Mouse (Mus musculus): Measurements from ENCODE around the gene Smarca2.
"Not testable (repeated sequence)": the region's sequence is repeated elsewhere in the genome, so short reads cannot be mapped to it uniquely, and the experiment has no call there.

Smarca2 gene

GRCm38 (mm10) chr19:26697107-26697506, 92.3 kb downstream of the Smarca2 start:
- no peak for DNase-seq (ENCODE audit: low spot score in 2 of 2)

DNA sequence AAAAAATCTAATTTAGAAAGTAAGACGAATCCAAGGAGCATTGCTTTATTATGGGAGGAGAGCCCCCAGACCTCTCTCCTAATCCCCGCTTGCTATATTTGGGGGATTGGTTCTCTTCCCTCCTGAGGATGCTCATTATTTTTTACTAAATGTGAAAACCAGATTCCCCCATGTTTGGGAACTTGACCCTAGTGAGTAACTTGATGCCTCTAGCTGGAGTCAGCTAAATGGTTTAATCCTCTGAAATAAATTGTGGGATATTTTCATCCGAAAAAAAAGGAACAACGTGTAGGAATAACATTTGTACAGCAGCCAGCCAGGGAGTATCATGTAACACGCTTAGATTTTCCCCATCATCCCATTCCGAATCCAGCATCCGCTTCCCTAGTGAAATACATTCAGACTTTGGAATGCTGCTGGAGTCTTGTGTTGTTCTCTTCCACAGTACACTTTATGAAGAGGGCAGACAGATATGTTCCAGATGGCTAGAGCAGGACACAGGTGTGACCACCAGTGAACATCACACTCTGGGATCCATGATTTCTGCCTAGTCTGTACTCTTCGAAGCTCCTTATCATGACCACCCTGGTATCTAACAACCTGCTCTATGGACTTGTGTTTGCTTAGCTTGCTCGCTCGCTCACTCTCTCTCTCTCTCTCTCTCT, 99.8 kb downstream of the Smarca2 start:
- no peak for DNase-seq (ENCODE audit: low spot score in 2 of 2)

DNA sequence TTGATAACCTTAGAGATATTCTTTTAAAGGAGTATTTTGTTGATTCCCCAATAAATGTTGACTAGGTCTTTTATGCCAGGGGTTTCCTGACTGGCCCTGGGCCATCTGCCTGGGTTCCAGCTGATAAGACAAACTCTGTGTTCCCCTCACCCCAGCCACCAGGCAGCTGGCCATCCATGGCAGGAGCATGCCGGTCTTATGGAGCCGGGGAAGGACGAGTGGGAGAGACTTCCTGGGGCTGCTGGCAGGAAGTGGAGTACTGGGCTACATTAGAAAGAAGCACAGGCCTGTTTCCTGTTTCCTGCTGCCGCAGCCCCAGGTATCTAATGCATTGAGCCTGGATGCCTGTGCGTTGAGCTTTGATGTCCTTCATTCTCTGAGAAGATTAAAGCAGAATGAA, 102.1 kb downstream of the Smarca2 start:
- DNase-seq (ENCODE audit: low spot score in 2 of 2) = no peak

- DNase-seq (ENCODE audit: low spot score in 2 of 2) = no peak
Observed at GRCm38 (mm10) chr19:26709095-26709494, 104.2 kb downstream of the Smarca2 start.

DNA sequence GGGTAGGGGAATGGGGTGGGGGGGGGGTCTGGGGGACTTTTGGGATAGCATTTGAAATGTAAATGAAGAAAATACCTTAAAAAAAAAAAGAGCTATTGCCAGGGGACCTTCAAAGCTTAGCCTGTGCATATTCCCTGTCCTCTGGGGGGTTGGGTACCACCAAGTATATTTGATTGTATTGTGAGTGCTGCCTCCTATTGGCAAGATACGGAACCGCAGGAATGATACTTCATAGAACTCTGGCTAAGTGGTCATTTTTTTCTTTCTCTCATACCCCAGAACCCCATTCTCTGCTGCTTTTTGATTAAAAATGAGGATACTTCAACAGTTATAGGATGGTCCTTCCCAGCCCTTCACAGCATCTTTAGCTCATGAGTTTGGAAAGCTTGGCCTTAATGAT, 106.4 kb downstream of the Smarca2 start:
- DNase-seq (ENCODE audit: low spot score in 2 of 2) = peak in 1 of 2 experiments; percentile 14

GRCm38 (mm10) chr19:26716217-26716616, 111.4 kb downstream of the Smarca2 start:
- no peak for DNase-seq (ENCODE audit: low spot score in 2 of 2)

GRCm38 (mm10) chr19:26718221-26718620, 113.4 kb downstream of the Smarca2 start:
- DNase-seq (ENCODE audit: low spot score in 2 of 2) = peak; percentile 3 to 14

DNA sequence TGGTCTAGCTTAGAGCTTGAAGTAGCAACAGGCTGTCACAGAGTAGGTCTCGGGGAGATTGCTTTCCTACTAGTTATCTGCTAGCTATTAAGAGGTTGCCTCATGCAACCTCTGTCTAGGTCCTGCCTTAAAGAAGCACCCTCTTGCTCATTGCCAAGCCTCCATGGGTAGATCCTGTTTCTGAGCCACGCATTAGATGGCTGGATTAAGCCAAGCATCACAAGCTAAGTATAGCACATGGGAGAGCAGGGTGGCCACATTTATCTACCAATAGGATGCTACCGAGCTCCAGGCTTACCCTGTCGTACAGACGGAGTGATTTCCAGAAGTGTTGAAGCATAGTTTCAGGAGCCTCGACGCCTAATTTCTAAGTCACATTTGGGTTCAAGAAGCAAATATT, 114.3 kb downstream of the Smarca2 start:
- DNase-seq (ENCODE audit: low spot score in 2 of 2) = no peak

DNA sequence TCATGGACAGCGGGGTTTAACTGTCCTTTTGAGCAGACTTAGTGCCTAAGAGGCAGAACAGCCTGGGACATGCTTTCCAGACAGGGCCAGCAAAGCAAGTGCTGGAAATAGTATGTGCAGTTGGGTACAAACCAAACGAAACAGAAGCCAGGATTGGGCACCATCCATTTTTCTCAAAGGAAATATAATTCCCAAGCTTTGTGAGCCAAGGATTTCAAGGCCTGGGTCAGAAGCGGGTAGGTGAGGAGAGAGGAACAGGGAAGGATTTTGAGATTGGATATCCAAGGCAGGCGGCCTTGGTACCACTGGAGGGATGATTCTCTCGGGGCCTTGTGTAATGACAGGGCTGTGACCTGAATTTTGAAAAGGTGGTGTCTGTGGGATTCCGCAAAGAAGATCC, 116.9 kb downstream of the Smarca2 start:
- DNase-seq (ENCODE audit: low spot score in 2 of 2) = no peak

GRCm38 (mm10) chr19:26723899-26724298, 119.0 kb downstream of the Smarca2 start:
- DNase-seq (ENCODE audit: low spot score in 2 of 2) = no peak

DNA sequence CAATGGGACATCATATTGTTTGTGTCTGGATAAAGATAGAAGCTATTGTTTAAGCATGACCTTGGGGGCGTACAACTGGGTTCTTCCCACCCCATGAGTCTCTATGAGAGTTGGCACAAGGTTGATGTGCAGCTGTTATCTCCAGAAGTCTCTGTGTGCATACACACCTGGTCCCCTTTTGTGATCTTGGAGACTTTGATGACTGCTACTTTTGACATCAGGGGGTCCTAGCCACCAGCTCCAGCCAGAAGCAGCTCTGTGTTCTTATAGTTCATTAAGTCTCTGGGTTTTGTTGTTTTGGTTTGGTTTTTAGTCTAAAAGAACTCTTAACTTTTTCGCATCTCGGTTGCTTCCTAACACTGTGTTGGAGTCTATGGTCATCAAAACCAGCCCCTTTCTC, 119.8 kb downstream of the Smarca2 start:
- DNase-seq (ENCODE audit: low spot score in 2 of 2) = no peak

DNA sequence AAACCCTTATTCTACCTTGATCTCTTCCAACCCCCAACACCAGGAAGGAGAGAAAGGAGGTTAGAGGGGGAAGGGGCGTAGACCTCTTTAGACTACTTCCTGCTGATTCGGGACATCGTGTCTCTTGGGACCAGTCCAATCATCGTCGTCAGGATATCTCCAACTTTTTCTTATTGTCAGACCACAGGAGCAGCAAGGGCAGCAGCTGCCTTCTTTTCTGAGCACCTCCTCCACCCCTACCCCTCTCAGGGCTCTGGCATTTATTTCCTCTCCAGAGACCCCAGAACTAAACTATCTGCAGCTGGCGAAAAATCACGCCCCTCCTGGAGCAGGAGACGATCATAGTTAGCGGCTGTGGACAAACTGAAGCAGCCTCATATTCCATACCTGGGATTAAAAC, 122.9 kb downstream of the Smarca2 start:
- DNase-seq (ENCODE audit: low spot score in 2 of 2) = no peak

DNA sequence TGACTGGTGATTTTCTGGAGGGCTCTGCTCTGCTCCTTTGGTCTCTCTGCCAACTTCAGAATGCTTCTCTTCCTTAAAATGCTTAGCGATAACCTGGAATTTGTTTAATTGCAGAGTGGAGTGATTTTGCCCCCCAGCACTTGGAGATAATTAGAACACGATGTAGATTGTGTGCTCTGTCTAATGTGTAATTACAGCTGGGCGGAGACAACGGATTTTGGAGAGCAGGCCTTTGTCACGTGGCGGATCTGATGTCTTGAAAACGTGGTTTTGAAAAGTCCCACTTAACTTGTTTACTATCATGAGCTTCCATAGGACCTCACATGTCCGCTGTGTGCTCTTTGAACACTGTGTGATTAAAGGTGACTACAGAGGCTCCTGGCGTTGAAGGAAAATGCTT, 125.6 kb downstream of the Smarca2 start:
- DNase-seq (ENCODE audit: low spot score in 2 of 2) = no peak

DNA sequence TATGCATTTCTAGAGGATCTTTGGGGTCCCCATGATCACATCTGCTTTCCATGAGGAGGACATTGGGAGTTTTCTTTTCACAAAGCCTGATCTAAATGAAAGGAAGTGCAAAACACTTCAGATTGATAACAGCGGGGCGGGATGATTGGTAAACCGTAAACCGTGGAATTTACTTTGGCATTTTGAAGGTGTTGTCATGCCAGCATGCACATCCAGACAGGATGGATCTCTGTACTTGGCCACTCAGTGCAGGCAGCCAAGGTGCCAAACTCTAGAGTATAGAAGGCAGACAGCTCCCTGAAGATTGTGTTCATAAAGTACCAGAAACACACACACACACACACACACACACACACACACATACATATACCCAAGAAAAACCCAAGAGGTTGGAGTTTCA, 126.3 kb downstream of the Smarca2 start:
- DNase-seq (ENCODE audit: low spot score in 2 of 2) = no peak

DNA sequence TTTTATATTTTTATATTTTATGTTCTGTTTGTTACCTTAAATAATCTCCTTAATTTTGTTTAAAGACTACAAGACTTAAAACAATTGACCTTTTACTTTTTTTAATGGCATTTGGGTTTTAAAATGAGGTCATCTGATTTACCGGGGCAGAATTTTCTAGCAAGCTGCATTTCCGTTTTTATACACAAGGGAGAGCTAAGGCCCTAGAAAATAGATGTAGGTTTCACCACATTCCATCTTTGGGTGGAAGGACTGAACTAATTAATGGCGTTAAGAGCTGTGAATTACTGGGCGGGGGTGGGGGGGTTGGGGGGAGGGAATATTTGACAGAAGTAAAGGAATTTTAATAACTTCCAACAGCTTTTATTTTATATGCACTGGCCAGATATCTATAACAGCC, 127.0 kb downstream of the Smarca2 start:
- DNase-seq (ENCODE audit: low spot score in 2 of 2) = no peak

DNA sequence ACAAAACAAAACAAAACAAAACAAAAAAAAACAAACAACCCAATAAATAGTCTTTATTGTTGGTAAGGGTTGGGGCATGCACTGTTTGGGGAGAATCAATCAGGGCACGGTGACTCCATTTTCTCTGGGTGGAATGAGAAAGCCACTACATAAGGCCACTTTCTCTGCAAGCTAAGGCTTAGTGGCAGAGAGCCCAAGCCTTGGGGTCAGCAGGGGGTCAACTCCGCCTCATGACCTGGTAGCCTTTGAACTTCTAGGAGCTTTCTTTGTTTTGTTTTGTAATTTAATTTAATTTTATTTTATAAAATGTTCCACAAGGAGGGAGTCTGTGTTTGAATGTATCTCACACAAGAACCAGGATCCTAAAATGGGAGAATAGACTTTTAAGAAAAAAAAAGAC, 128.2 kb downstream of the Smarca2 start:
- DNase-seq (ENCODE audit: low spot score in 2 of 2) = no peak

GRCm38 (mm10) chr19:26733546-26734100, 128.8 kb downstream of the Smarca2 start:
- DNase-seq (ENCODE audit: low spot score in 2 of 2) = no peak

DNA sequence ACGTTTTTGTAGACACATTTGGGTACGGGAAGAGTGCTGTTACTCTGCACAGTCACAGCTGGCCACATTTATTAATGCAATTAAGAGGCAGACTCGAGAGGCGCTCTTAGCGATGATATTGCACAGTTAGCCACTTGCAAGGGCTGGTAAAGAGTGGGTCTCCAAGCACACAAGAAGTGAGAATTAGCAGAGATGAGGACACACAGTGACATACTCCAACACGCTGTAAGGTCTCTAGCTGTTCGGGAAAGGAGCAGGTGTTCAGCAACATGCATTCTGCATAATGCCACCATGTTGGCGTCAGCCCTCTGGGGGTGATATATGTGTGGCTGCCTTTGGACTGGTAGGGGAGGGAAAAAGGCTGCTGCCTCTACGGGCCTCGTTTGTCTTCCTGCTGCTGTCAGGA, 129.9 kb downstream of the Smarca2 start:
- no peak for DNase-seq (ENCODE audit: low spot score in 2 of 2)

DNA sequence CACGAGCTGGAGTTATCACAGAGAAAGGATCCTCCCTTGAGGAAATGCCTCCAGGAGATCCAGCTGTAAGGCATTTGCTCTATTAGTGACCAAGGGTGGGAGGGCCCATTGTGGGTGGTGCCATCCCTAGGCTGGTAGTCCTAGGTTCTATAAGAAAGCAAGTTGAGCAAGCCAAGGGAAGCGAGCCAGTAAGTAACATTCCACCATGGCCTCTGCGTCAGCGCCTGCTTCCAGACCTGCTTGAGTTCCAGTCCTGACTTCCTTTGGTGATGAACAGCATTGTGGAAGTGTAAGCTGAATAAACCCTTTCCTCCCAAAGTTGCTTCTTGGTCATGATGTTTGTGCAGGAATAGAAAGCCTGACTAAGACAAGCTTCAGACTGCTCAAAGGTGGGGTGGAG, 140.2 kb downstream of the Smarca2 start:
- DNase-seq (ENCODE audit: low spot score in 2 of 2) = not testable (repeated sequence)

DNA sequence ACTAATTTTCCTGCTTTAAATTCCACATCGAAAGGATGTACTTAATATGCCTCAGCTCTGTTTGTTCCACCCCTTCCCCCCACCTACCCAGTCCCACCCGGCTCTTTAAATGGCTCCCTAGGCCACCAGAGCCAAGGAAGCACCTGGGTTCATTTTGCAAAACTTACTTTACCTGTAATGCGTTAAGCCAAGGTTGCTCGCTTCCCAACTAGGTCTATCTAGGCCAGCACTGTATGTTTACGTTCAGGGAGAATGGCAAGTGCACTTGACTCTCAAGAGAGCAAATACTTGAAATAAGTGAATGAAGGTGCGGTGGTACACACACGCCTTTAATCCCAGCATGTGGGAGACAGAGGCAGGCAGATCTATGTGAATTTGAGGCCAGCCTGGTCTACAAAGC, 140.7 kb downstream of the Smarca2 start:
- DNase-seq (ENCODE audit: low spot score in 2 of 2) = no peak

GRCm38 (mm10) chr19:26746290-26746689, 141.4 kb downstream of the Smarca2 start:
- DNase-seq (ENCODE audit: low spot score in 2 of 2) = no peak

DNA sequence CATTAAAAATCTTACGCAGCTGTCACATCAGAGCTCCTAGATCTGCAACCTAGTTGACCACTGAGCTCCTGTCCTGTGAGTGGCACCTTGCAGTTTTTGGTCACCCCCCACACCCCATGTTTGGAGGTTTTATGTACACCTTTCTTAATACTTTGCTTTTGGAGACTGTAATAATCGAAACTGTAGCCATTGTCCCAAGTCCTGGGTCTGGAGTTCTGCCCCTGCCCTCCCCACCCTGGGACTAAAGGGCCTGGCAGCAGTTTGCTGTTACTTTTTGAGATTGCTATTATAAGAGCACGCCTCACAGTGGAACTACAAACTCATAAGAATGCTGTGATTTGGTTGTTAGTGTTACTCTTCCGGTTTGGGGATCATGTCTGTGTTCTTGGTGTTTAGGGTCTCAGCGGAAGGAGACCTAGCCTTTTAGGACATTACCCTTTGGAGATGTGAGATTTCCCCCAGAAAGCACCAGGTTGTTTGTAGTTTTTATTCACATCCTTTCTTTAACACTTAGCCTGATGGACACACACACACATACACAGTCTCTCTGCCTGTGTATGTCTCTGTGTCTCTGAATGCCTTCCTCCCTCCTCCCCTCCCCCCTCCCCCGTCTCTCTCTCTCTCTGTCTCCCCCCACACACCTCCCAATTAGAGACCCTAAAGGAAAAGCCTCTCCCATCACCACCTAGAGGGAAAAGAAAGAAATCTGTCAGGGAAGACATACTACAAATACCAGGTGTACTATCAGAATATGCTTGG, 142.0 kb downstream of the Smarca2 start:
- DNase-seq (ENCODE audit: low spot score in 2 of 2) = no peak

Measured in natural killer cell, adult 2 months (primary cell).